Mouse (Mus musculus) heart, embryonic 16.5 days (tissue): ENCODE data around the gene Prf1. TPM values are rescaled to one million over a fixed set of nuclear protein-coding genes. Genes with fewer than 3 reads are reported as not detected.

Experiments used
- ATAC-seq: fragments of 200-750 bp; cut with Nextera tagmentation; replicated peaks from 2 replicates; pipeline ENCODE4 v1.8.0; 2017; ENCODE audit warnings: moderate number of reproducible peaks; ENCODE audit not compliant: insufficient read depth, low FRiP score; ENCODE audit errors: extremely low read depth
- H3K27ac ChIP-seq: fragments of 300-500 bp; sonication (generic); 2 replicates; pipeline ENCODE4 v1.5.1; 2014; ENCODE audit warnings: mild to moderate bottlenecking, low read length, control low read depth, moderate library complexity
- H3K27me3 ChIP-seq: fragments of 300-500 bp; sonication (generic); 2 replicates; pipeline ENCODE4 v1.6.1; 2014; ENCODE audit warnings: low read length, mixed read lengths; ENCODE audit not compliant: control insufficient read depth, insufficient read depth
- H3K36me3 ChIP-seq: fragments of 300-500 bp; sonication (generic); 2 replicates; pipeline ENCODE4 v1.6.1; 2014; ENCODE audit not compliant: control insufficient read depth, insufficient read depth
- H3K4me1 ChIP-seq: fragments of 300-500 bp; sonication (generic); 2 replicates; pipeline ENCODE4 v1.6.1; 2014; ENCODE audit warnings: low read length, mixed read lengths; ENCODE audit not compliant: control insufficient read depth, insufficient read depth
- H3K4me2 ChIP-seq: fragments of 300-500 bp; sonication (generic); 2 replicates; pipeline ENCODE4 v1.6.1; 2014; ENCODE audit warnings: low read depth, mild to moderate bottlenecking, control low read depth, low read length
- H3K4me3 ChIP-seq: fragments of 300-500 bp; sonication (generic); 2 replicates; pipeline ENCODE4 v1.5.1; 2014; ENCODE audit warnings: mild to moderate bottlenecking, control low read depth, low read length
- H3K9ac ChIP-seq: fragments of 300-500 bp; sonication (generic); 2 replicates; pipeline ENCODE4 v1.6.1; 2014; ENCODE audit warnings: low read length, control low read depth
- H3K9me3 ChIP-seq: fragments of 300-500 bp; sonication (generic); replicated peaks from 2 replicates; pipeline ENCODE4 v1.6.1; 2016; ENCODE audit warnings: low read length; ENCODE audit not compliant: control insufficient read depth
- WGBS: fragments of 180-500 bp; shearing (Covaris S2); extraction: QIAGEN DNeasy Blood & Tissue Kit; methylation state at CpG from one replicate; pipeline ENCODE4 v1.1.7; 2014; 5-methylcytosine and 5-hydroxymethylcytosine counted together
- polyA plus RNA-seq: library from polyadenylated mRNA; unstranded; fragments of >200 nt; fragmentation: Nextera tagmentation; extraction: Ambion mirVana; gene quantifications from 2 replicates; pipeline ENCODE4 v1.2.1, GENCODE M21; 2015

Gene Prf1
- polyA plus RNA-seq, 1 experiment from 2014 or later = 0.13 TPM

- Histone ChIP-seq H3K9ac (no peak overlapping the region), H3K9me3 (0 out of 2 replicates have a peak, but pooled peaks cover 3% of the 10 kb centered on the region), H3K4me2 (no peak overlapping the region), H3K27me3 (no peaks in the 10 kb centered on the region), H3K4me1 (peaks cover 6% of the 10 kb centered on the region), H3K27ac (no peak overlapping the region), H3K36me3 (no peaks in the 10 kb centered on the region), H3K4me3 (no peak overlapping the region)
- 85% methylated on average over 5 of the region's 5 CpGs for WGBS
- ATAC-seq = no peak
These were observed 30.3 kb upstream of the Prf1 start for GRCm38 (mm10) chr10:61267378-61267777.

DNA sequence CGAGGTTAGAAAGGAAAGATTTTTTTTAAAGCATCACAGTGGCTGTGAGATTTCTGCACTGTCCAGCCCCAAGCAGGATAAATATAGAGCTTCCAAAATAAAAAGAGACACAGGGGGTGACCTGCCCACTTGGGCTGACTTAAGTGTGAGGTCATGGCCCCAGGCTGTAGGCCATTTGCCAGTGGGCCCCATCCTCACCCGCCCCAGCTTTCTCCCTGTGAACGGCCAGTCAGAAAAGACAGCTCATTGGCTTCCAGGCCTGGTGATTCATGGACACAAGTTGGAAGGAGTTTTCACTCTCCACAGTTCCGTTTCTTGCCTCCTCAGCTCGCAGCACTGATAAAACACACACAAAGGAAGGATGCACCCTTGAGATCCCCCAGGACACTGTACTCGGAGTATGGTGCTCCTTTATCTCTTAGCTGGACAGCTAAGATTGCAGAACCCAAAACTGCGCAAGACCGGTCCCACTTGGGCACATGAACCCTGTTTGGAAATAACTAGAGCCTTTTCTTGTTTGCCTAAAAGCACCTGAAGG is 25.5 kb upstream of the Prf1 start:
- H3K4me2 ChIP-seq = peak overlapping the region; percentile 75
- no peak overlapping the region for H3K9ac ChIP-seq
- WGBS = 45% methylated on average over 8 of the region's 8 CpGs
- no peak for ATAC-seq
- peaks cover 5% of the 10 kb centered on the region; the same call in 1 of the 2 replicates for H3K27me3 ChIP-seq
- H3K9me3 ChIP-seq = no peaks in the 10 kb centered on the region
- H3K27ac ChIP-seq = peak overlapping the region; percentile 36; the same call in 1 of the 2 replicates
- H3K4me1 ChIP-seq = peaks cover 14% of the 10 kb centered on the region
- H3K36me3 ChIP-seq = no peaks in the 10 kb centered on the region
- no peak overlapping the region; the same call in 1 of the 2 replicates for H3K4me3 ChIP-seq

- Histone ChIP-seq H3K9me3 (no peaks in the 10 kb centered on the region), H3K27ac (0 out of 2 replicates have a peak overlapping the region, but pooled peaks have one; percentile 36), H3K4me2 (peak overlapping the region; percentile 75), H3K4me3 (peak overlapping the region; percentile 51), H3K4me1 (peaks cover 14% of the 10 kb centered on the region), H3K9ac (peak overlapping the region; percentile 64), H3K36me3 (no peaks in the 10 kb centered on the region), H3K27me3 (peaks cover 5% of the 10 kb centered on the region; the same call in 1 of the 2 replicates)
- ATAC-seq = no peak
- 54% methylated on average over 5 of the region's 5 CpGs for WGBS
These were observed 25.0 kb upstream of the Prf1 start for GRCm38 (mm10) chr10:61272631-61273030.

DNA sequence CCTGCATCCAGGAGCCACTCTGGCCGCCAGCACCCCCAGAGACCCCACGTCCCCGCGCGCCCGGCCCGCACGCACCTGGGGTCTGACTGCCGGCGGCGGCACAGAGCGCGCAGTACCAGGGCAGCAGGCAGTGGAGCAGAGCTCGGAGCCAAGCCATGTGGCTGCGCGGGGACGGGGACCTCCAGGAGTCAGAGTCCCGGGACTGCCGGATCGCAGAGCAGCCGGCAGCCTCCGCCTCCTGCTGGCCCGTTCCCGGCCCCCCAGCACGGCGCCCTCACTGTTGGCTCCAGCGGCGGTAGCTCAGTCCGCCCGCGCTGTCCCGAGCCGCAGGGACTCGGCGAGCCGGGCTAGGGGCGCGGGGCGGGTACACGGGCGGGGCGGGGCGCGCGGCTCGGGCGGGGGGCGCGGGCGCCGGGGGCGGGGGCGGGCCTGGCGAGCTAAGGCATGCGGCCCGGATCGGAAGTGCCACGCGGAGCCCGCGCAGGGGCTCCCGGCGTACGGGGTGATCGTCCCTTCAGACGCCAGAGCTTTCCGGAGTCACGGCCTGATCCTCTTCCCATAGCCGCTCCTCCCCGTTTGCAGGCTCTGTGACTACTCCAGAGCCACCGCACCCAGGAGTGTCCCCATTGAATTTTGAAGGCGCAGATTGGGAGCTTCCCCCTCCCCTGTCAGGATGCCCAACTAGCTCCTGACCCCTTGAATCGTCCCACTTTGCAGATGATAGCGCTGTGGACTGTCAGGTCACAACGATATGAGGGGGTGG is 24.4 kb upstream of the Prf1 start, which contains the start of gene Adamts14:
Gene Adamts14 (minus strand): TSS at position 358 of the 763 bp plus-strand sequence.
- Histone ChIP-seq H3K9me3 (no peaks in the 10 kb centered on the region), H3K9ac (peak within 1 kb of the TSS; percentile 64), H3K27ac (peak within 1 kb of the TSS; percentile 36; the same call in 1 of the 2 replicates), H3K4me1 (peaks cover 14% of the 10 kb centered on the region), H3K4me3 (peak within 1 kb of the TSS; percentile 51), H3K36me3 (no peaks in the 10 kb centered on the region), H3K27me3 (peaks cover 5% of the 10 kb centered on the region; the same call in 1 of the 2 replicates), H3K4me2 (peak within 1 kb of the TSS; percentile 75)
- WGBS = 1% methylated on average over 58 of the region's 75 CpGs
- ATAC-seq = peak; percentile 68

GRCm38 (mm10) chr10:61273844-61274215 is 23.8 kb upstream of the Prf1 start:
- Histone ChIP-seq H3K36me3 (no peaks in the 10 kb centered on the region), H3K4me2 (peak overlapping the region; percentile 75), H3K9ac (peak overlapping the region; percentile 64; the same call in 1 of the 2 replicates), H3K27ac (no peak overlapping the region), H3K27me3 (peaks cover 5% of the 10 kb centered on the region; the same call in 1 of the 2 replicates), H3K9me3 (no peaks in the 10 kb centered on the region), H3K4me1 (peaks cover 14% of the 10 kb centered on the region), H3K4me3 (peak overlapping the region; percentile 51)
- ATAC-seq = no peak
- 64% methylated on average over 7 of the region's 7 CpGs for WGBS

GRCm38 (mm10) chr10:61274532-61274931 is 23.1 kb upstream of the Prf1 start:
- no peak overlapping the region for H3K9ac ChIP-seq
- H3K36me3 ChIP-seq = no peaks in the 10 kb centered on the region
- no peaks in the 10 kb centered on the region for H3K9me3 ChIP-seq
- peaks cover 14% of the 10 kb centered on the region for H3K4me1 ChIP-seq
- ATAC-seq = no peak
- WGBS = 40% methylated on average over 2 of the region's 2 CpGs
- no peak overlapping the region for H3K4me2 ChIP-seq
- no peak overlapping the region for H3K27ac ChIP-seq
- H3K4me3 ChIP-seq = no peak overlapping the region
- H3K27me3 ChIP-seq = peaks cover 5% of the 10 kb centered on the region; the same call in 1 of the 2 replicates

- no peaks in the 10 kb centered on the region for H3K9me3 ChIP-seq
- H3K4me1 ChIP-seq = peaks cover 14% of the 10 kb centered on the region
- peak overlapping the region; percentile 16; the same call in 1 of the 2 replicates for H3K4me2 ChIP-seq
- no peak overlapping the region for H3K27ac ChIP-seq
- peaks cover 5% of the 10 kb centered on the region; the same call in 1 of the 2 replicates for H3K27me3 ChIP-seq
- H3K4me3 ChIP-seq = no peak overlapping the region
- no peak for ATAC-seq
- under 1% methylated on average over 5 of the region's 5 CpGs for WGBS
- H3K36me3 ChIP-seq = no peaks in the 10 kb centered on the region
- H3K9ac ChIP-seq = peak overlapping the region; percentile 21; the same call in 1 of the 2 replicates
These were observed 21.9 kb upstream of the Prf1 start for GRCm38 (mm10) chr10:61275669-61276110.

- H3K27me3 ChIP-seq = peaks cover 5% of the 10 kb centered on the region; the same call in 1 of the 2 replicates
- H3K9ac ChIP-seq = no peak overlapping the region
- no peak overlapping the region for H3K27ac ChIP-seq
- ATAC-seq = no peak
- no peak overlapping the region for H3K4me3 ChIP-seq
- no peaks in the 10 kb centered on the region for H3K9me3 ChIP-seq
- H3K4me1 ChIP-seq = peaks cover 11% of the 10 kb centered on the region
- H3K4me2 ChIP-seq = no peak overlapping the region
- no peaks in the 10 kb centered on the region for H3K36me3 ChIP-seq
- WGBS = 91% methylated on average over 6 of the region's 6 CpGs
These were observed 20.6 kb upstream of the Prf1 start for GRCm38 (mm10) chr10:61277051-61277450.
